Mouse (Mus musculus): ENCODE results near the gene Rnf187.

DNA sequence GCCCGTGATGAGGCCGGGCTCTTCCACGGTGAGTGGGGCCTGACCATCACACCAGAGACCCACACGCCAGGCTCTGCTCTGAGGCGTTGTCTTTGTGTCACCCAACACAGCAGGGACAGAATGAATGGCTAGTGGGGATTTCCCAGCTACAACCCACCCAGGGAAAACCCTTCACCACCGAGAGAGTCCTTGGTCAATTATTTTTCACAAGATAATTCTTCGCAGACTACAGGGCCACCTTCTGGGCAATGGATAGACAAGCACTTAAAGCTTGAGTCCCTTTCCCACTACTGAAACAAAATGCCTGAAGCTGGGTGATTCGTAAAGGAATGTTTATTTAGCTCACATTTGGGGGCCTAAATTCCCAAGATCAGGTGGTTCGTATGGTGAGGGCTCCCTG, 16.3 kb downstream of the Rnf187 start:
- TF ChIP-seq CTCF (IDR thresholded peaks at IDR 0.05; ENCODE audit: control insufficient read depth, insufficient read depth, low read length) (no peak), POLR2A (IDR thresholded peaks at IDR 0.05; ENCODE audit: borderline replicate concordance, control insufficient read depth, low read depth, low read length) (no peak)

All from bone marrow, adult 2 months (tissue).